Mouse (Mus musculus) duodenum, adult 2 months (tissue): ENCODE results near the gene Sv2a. TPM values are rescaled to one million over a fixed set of nuclear protein-coding genes. Genes with fewer than 3 reads are reported as not detected.

Experiments
- polyA plus RNA-seq: library from polyadenylated mRNA; depleted of rRNA; stranded (reverse); fragments of >200 nt; gene quantifications from 2 replicates; pipeline ENCODE4 v1.2.3, GENCODE M21; 2012; ENCODE audit warnings: low replicate concordance; rRNA removed

The Sv2a gene
- polyA plus RNA-seq = 0.68 and 1.5 TPM in 2 replicates

DNA sequence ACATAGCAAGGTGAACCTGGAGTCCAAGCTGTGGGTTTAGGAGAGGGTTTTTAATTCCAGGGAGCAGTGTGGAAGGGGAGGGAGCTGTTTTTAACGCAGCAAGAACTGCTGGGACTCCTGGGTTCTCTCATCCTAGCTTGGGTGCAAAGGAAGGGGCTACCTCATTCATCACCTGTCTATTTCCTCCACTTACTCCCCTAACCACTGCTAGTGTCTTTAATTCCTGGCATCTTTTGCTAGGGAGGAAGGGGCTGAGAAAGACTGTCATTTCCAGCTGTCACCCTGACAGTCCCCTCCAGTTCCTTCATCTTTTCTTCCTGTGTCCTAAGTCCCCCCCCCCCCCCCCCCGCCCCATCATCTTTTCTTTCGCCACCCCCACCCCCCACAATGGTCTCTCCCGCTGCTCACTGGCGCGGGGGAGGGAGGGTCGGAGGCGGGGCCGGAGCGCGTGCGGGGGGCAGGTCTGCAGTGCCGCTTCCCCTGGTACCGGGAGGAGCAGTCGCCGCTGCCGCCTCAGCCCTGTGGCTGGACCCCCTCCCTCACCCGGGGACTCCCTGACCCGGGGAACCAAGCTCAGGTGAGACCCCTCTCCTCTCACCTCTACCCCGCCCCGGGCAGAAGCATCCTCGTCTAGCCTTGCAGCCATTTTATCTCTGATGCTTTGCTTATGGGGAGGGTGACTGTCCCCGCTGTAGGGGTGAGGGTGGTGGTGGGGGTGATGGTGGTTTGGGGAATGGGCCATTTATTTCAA lies at the start of gene Sv2a:
Gene Sv2a, plus strand, starts transcription at position 425 of the 751 bp plus-strand sequence.

DNA sequence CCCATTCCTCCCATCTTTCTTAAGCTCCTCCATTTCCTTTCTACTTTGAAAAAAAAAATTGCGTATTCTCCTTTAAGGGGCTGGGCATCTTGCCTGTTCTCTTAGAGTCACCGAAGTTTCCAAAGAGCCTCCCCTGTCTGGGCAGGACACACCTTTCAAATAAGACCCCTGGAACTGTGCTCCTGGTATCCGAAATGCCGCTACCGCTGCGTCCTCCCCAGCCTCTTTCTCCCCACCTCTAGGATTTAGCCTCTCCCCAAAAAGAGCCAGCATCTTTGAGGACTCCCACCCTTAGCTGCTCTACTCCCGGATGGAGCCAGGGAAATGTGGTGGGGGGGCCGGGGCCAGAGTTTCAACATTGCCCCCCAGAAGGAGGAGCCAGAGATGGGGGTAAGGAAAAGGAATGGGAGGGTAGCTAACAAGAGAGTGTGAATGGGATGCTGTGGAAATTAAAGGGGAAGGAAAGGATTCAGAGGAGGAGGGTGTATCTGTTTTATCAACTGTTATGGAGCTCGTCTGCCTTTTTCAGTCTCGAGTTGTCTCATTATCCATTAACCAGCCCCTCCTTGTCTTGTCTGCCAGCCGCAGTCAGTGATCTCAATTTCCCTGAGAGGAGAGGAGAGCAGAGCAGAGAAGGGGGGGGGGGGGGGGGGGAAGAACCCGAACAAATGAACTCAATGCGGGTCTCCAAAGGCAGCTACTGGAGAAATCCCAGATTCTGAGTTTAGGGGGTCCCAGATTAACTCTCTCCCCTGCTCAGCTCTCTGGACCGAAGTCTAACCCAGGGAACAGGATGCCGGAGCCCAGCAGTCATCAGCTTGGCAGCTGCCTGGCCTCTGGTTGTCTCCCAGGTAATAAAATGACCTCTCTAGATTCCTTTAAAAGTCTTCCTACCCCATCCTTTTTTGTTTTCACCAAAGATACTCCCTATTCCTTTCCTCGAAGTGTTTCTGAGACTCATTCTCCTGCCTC lies 18.8 kb upstream of the Sv2a start, which contains the start of gene Mtmr11:
Gene Mtmr11, plus strand, starts transcription at position 136 of the 972 bp plus-strand sequence.

DNA sequence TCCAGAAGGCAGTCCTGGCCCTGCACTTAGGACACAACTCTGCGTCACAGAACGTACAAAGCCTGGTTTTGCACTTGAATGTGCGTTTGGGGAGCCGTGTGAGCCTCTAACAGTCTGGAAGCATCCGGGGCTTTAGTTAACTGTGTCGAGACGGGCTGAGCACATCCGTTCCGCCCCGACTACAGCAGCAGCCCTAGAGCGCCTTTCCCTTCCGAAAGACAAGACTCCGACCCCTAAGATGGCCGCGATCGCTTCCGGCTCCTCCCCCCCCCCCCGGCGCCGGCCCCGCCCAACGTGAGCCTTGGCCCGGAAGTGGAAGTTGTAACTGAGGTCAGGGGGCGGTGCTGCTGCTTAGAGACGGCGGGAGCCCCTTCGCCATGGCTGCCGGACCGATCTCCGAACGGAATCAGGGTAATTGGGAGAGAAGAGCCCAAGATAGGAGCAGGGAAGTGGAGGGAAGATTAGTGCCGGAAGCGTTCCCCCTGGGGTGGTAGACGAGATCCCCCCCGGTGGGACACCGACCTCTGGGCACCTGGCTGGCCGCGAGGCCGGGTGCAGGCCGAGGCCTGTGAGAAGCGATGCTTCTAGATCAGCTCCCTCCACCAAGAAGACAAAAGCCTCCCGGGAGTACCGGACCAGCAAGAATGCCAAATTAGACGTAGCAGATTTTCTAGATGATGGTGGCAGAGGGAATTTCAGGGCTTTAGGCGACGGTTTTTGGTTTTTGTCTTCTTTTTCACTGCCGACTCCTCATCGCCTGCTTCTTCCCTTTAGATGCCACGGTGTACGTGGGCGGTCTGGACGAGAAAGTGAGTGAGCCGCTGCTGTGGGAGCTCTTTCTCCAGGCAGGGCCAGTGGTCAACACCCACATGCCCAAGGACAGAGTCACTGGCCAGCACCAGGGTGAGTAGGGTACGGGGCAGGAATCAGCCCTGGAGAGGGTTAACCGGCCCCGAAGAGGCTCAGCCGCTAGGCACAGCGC lies 8.5 kb upstream of the Sv2a start, which contains the start of gene Sf3b4:
Gene Sf3b4, plus strand, starts transcription at position 136 of the 982 bp plus-strand sequence.

DNA sequence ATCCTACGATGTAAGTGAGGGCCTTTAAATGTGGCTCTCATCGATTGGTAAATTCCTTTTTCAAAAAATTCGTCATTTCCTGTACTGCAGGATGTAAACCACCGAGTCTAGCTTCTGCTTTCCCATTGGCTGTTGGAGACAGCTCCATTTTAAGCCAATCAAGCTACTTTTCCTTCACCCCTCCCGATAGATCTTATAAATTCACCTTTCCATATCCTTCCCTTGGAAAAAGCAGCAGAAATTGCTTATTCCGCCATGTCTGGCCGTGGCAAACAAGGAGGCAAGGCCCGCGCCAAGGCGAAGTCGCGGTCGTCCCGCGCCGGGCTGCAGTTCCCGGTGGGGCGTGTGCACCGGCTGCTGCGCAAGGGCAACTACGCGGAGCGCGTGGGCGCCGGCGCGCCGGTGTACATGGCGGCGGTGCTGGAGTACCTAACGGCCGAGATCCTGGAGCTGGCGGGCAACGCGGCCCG lies 38.7 kb downstream of the Sv2a start, which contains the start of the genes Bola1 and Hist2h2ab:
Gene Bola1, minus strand, starts transcription at position 49 of the 470 bp plus-strand sequence.
Gene Hist2h2ab, plus strand, starts transcription at position 205 of the 470 bp plus-strand sequence.

DNA sequence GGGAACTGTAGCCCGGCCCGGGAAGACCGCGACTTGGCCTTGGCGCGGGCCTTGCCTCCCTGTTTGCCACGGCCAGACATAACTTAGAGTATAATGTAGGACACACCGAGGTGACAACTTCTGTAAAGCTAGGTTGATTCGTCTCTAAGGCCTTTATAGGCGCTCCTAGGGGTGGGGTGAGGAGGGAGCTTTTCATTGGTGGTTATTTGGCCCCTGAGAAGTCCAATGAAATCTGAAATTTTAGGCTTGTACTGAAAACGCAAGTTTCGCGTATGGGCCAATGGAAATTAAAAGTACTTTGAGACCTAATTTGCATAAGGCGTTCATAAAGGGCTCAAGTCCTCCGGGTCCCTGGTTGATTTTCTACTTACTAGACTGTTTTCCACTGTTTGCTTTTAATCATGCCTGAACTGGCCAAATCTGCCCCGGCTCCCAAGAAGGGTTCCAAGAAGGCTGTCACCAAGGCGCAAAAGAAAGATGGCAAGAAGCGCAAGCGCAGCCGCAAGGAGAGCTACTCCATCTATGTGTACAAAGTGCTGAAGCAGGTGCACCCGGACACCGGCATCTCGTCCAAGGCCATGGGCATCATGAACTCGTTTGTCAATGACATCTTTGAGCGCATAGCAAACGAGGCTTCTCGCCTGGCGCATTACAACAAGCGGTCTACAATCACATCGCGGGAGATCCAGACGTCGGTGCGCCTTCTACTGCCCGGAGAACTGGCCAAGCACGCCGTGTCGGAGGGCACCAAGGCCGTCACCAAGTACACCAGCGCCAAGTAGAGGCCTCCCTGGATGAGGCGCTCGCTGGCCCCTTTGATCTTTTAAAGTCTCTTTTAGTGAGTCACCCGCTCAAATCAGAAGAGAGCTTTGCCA lies 40.1 kb downstream of the Sv2a start, which contains the start of the genes Hist2h2ac and Hist2h2be:
Gene Hist2h2ac, minus strand, starts transcription at position 116 of the 875 bp plus-strand sequence.
Gene Hist2h2be, plus strand, starts transcription at position 355 of the 875 bp plus-strand sequence.

DNA sequence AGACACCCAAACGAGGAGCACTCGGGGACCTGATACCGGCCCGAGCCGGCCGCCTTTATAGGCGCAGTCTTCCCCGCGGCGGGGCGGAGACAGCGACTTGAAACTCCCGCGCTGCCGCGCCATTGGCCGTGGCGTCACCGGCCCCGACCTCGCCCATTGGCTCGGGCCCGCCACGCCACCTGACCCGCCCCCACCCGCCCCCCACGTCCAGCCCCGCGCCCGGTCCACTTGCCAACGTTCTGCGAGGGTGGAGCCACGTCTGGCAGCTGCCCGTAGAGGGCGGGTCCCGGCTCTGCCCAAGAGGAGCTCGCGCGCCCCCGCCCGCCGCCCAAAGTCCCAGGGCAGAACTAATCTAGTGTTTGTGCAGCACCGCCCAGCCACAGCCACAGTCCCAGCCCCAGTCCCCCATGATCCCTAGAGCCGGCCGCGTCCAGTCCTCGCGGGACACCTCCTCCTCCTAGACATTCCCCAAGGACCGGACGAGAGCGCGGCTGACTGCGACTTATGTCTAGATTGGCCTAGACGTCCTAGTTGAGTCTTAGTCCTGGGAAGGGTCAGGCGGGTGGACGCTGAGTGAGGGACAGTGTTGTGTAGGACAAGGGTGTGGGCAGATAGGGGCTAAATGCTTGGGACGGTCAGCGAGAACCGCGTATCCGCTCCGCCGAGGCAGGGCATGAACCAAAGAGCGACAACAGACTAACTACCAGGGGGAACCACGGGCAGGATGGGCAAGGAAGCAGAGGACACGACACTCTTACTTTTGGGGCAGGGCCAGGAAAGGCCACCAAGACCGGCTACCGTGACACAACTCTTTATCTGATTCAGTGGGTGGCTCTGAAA lies 58.2 kb downstream of the Sv2a start, which contains the start of gene Hist2h3c2:
Gene Hist2h3c2, minus strand, starts transcription at position 174 of the 840 bp plus-strand sequence.

DNA sequence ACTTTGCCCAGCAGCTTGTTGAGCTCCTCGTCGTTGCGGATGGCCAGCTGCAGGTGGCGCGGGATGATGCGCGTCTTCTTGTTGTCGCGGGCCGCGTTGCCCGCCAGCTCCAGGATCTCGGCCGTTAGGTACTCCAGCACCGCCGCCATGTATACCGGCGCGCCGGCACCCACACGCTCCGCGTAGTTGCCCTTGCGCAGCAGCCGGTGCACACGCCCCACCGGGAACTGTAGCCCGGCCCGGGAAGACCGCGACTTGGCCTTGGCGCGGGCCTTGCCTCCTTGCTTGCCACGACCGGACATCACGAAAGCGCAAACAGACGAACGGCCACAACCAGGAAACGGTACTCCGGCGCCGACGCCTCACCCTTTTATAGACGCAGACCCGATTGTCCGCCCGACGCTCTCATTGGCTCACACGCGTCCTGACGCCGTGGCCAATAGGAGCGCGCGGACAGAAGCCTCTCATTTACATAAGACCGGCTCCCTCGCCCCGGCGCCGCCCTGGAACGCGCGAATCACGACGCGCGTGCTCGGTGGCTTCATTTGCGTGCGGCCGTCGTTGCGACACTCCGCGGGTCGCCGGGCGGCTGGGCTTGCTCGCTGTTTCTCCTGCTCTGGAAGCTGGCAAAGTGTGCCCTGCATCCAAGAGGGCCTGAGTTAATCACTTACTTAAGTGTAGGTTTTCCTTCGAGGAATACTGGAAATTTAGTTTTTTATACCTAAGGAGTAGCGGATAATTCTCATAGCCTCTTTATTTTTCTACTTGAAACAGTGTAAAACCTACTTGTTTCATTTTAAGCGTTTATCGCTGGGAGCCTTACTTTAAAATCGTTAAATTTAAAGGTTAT lies 59.2 kb downstream of the Sv2a start, which contains the start of gene Hist2h2aa2:
Gene Hist2h2aa2, minus strand, starts transcription at position 328 of the 850 bp plus-strand sequence.

Other genes with a start within 250 kb of the Sv2a start
- gene Plekho1, start 185.2 kb upstream of the Sv2a start, polyA plus RNA-seq = 21.7 and 26.9 TPM in 2 replicates
- gene Vps45, start 122.7 kb upstream of the Sv2a start, polyA plus RNA-seq = 3.6 and 4.1 TPM in 2 replicates
- gene Otud7b, start 76.6 kb upstream of the Sv2a start, polyA plus RNA-seq = 7.5 and 20.3 TPM in 2 replicates
- gene Mtmr11, start 19.1 kb upstream of the Sv2a start, polyA plus RNA-seq = 2.7 and 32.2 TPM in 2 replicates
- 79.0 and 100 TPM in 2 replicates for gene Sf3b4, start 8.8 kb upstream of the Sv2a start, polyA plus RNA-seq
- 60.0 and 61.3 TPM in 2 replicates for gene Bola1, start 38.6 kb downstream of the Sv2a start, polyA plus RNA-seq
- gene Hist2h2ab, start 38.7 kb downstream of the Sv2a start, polyA plus RNA-seq = 3.2 and 7.6 TPM in 2 replicates
- 10.9 and 30.0 TPM in 2 replicates for gene Hist2h2ac, start 39.7 kb downstream of the Sv2a start, polyA plus RNA-seq
- 0.78 and 2.3 TPM in 2 replicates for gene Hist2h2be, start 40.0 kb downstream of the Sv2a start, polyA plus RNA-seq
- gene Hist2h3c2, start 58.0 kb downstream of the Sv2a start, polyA plus RNA-seq = 85.3 and 136 TPM in 2 replicates
- gene Hist2h2aa2, start 59.1 kb downstream of the Sv2a start, polyA plus RNA-seq = 228 and 312 TPM in 2 replicates
- 143 and 423 TPM in 2 replicates for gene Hist2h2aa1, start 64.3 kb downstream of the Sv2a start, polyA plus RNA-seq
- gene Hist2h3c1, start 65.5 kb downstream of the Sv2a start, polyA plus RNA-seq = not detected in 2 replicates
- gene Hist2h4, start 82.2 kb downstream of the Sv2a start, polyA plus RNA-seq = 4.0 and 4.7 TPM in 2 replicates
- 67.4 and 121 TPM in 2 replicates for gene Hist2h3b, start 87.5 kb downstream of the Sv2a start, polyA plus RNA-seq
- 3.7 and 9.2 TPM in 2 replicates for gene Hist2h2bb, start 88.6 kb downstream of the Sv2a start, polyA plus RNA-seq
- gene Fcgr1, start 112.8 kb downstream of the Sv2a start, polyA plus RNA-seq = 0.86 and 1.4 TPM in 2 replicates